Mouse (Mus musculus) embryonic stem cell, embryonic (primary cell): ENCODE data around the gene Prss47.

Experiments used
- CTCF ChIA-PET, 4 experiments: fragments of 300-600 bp in 2 of 4; fragments of 350-600 bp in 2 of 4; sonication (Branson Sonifier 250); formaldehyde crosslinking; loops; one replicate each; lab custom pipeline; 2022; ENCODE audit warnings: inconsistent platforms in 2 of 4; lab: Charles Lee
- POLR2A ChIA-PET, 4 experiments: fragments of 300-600 bp in 2 of 4; fragments of 350-600 bp in 2 of 4; sonication (Branson Sonifier 250); formaldehyde crosslinking; loops; one replicate each; lab custom pipeline; 2022; ENCODE audit warnings: antibody characterized with exemption in 4 of 4, inconsistent platforms in 1 of 4; lab: Charles Lee

Prss47 gene

DNA sequence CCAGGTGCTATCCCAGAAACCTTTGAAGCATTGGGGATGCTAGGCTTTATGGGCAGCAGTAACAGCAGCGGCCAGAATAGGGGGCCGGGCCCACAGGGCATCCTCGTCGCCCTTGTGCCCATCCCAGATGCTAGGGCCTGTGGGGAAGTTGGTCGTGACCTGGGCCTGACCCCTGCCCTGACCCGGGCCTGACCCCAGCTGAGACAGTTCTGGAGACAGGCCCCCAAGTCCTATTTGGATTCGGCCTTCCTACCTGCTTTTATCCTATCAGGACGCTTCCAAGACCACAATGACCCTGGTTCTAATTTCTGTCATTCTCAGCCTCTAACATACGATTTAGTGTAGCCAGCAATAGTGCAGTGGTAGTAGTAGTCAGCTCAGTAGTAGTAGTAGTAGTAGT, at the start of gene Prss47:
Gene Prss47 (minus strand): TSS at position 101 of the 400 bp plus-strand sequence.
- POLR2A ChIA-PET, result interaction anchor here in 2 of 4 experiments (0.6 to 1.4 kb wide), 2 partner anchors 10 to 216 kb away, joined by 3 to 5 read pairs; no protein-coding TSS in a partner anchor
- CTCF ChIA-PET, result no interaction called here

DNA sequence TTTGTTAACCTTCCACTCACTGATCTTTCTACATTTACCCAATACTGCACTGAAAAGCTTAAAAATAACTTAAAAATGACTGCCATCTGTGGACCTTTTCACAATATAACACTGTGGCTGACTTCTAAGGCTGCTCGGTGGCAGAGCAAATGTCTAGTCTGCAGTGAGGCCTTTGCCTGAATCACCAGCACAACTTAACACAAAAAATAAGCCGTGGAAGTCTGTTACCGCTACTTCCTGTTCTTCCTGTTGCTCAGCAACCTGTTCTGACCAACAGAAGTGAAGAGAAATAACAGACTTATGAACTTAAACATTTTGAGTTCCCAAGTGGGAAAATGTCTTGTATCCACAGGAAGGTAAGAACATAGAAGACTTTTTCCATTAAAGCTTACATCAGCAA, 48.7 kb upstream of the Prss47 start:
- ChIA-PET CTCF (no interaction called here), POLR2A (interaction anchor here (0.6 to 5.9 kb wide), 6 partner anchors 11 to 75 kb away, joined by 3 to 40 read pairs (median 4); partner anchors contain the start of gene Mfsd14b (in 4 of the 4))

DNA sequence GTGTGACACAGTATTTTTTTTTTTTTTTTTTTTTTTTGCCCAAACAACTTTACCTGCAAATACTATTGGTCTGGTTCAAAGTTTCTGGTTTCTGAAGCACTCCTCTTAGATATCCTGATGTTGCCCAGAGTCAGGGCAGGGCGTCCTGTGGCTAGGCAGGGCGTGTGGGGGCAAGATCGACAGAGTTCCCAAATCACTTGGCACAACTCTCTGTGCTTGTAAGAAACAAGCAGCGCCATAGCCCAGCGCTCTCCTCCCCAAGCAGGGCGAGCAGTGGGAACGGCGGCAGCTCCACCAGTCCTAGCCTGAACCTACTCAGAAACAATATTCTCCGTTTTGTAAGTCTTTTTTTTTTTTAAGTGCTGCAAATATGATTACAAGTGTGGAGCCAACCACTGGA, 48.1 kb upstream of the Prss47 start:
- ChIA-PET POLR2A (interaction anchor here in 2 of 4 experiments (0.8 to 5.9 kb wide), 5 partner anchors 10 to 76 kb away, joined by 3 to 40 read pairs (median 3); partner anchors contain the start of gene Mfsd14b (in 1 of the 2)), CTCF (no interaction called here)

DNA sequence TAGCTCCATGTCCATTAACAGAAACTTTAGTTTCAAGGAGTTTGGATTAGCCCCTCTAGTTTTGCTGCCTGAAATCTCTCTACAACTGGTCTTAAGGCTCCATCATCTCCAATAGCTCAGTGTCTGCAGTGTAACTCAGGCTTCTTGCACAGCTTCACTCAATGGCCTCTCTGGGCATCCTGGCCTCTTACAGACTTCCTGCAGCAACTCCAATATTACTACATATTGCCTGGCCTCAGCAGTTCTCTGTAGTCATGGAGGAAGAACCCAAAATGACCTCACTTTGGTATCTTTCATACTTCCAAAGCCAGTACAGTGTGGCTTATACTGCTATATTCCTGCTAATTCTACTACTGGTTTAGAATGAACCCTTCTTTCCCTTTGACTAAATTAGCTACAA, 44.5 kb upstream of the Prss47 start:
- POLR2A ChIA-PET, result interaction anchor here in 2 of 4 experiments (0.6 to 1.7 kb wide), 3 partner anchors 15 to 23 kb away, joined by 3 to 8 read pairs (median 3); partner anchors contain the start of gene Mfsd14b (in 1 of the 2)
- CTCF ChIA-PET, result no interaction called here

DNA sequence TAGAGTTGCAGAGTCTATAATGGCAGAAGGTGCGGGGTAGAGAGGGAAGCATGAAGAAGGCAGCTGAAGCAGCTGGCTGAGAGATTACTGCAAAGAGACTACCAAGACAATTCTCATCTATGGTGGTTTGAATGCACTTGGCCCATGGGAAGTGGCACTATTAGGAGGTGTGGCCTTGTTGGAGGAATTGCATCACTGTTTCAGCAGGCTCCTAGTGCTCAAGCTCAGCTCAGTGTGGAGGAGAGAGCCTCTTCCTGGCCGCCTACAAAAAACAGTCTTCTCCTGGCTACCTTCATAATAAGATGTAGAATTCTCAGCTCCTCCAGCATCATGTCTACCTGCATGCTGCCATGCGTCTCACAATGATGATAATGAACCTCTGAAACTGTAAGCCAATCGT, 43.4 kb upstream of the Prss47 start:
- ChIA-PET POLR2A (interaction anchor here in 1 of 4 experiments (0.5 to 1.7 kb wide), 3 partner anchors 8 to 81 kb away, joined by 4 to 8 read pairs (median 4); no protein-coding TSS in a partner anchor), CTCF (no interaction called here)

DNA sequence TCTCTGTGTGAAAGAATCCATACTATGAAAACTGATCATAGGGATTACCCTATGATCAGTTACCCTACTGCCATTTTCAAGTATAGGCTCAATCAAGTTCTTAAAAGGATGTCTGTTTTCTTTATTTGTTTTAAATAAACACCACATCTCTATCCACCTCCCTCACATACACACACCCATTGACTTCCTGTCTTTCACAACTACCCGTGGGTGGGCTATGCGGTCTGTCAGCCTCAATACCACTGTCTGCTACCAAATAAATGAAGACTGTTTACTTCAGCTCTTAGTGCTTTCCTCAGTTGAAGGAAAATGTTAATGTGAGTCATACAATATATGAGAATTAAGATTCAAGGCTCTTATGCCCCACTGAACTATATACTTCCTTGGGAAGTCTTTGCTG, 17.4 kb upstream of the Prss47 start:
- ChIA-PET POLR2A (interaction anchor here in 1 of 4 experiments (0.9 kb wide), 1 partner anchor 9 kb away, joined by 3 read pairs; no protein-coding TSS in a partner anchor), CTCF (no interaction called here)

DNA sequence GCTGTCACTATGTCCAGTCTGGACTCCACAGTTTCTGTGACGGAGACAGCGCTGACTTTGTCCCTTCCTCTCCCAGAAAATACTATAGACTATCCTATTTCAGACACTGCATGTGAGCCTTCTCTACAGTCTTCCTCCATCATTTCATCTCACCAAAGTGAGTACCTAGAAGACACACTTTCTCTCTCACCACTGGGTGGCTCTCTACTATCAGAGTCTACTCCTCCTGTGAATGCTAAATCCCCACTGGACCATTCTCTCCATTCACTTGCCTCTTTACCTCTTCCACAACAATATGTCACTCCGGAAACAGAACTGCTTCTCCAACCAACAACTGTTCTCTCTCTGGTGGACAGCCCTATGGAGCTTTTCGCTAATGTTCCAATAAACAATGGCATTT, 17.5 kb downstream of the Prss47 start:
- ChIA-PET POLR2A (no interaction called here), CTCF (no interaction called here)

DNA sequence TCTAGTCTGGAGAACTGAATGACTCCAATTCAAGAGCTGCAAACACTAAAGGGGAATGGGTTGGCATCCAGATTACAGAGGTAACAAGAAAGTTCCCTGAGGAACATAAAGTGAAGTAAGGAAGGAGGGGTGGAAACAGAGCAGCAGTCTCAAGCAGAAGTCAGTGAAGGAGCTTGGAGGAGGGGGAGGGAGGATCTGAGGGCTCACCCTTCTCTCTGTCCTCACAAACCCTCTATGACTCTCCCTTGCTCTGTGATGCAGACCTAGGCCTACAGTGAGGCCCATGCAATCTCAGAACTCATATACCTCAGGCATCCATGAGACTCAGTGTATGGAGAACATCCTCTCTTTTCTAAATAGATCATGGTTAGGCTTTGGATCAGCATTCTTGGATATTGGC, 19.8 kb downstream of the Prss47 start, which contains the start of gene Spata31d1c:
Gene Spata31d1c (plus strand): TSS at position 301 of the 400 bp plus-strand sequence.
- CTCF ChIA-PET, result no interaction called here
- POLR2A ChIA-PET, result no interaction called here

DNA sequence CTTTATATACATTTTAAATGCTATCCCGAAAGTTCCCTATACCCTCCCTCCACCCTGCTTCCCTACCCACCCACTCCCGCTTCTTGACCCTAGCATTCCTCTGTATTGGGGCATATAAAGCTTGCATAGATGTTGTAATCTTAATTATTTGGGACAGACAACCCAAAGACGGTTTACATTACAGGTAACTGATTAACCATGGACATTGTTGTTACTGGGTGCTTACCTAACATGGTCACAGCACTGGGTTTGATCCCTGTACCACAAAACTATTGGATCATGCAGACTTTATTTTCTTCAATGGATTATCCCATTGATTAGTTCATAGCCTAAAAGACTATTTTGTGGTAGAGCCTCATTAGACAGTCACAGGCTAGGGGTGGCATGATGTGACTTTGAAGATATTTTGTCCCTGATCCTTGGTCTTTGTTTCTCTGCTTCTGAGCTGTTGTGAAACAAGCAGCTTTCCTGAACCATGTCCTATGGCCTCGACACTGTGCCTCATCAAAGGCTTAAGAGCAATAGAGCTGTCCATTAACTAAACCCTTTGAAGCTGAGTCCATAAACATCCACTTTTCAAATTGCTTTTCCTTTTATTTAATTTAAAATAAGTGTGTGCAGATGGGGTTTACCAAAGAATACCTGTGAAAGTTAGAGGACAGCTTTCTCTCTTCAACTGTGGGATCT, 41.4 kb downstream of the Prss47 start:
- POLR2A ChIA-PET, result no interaction called here
- CTCF ChIA-PET, result no interaction called here

DNA sequence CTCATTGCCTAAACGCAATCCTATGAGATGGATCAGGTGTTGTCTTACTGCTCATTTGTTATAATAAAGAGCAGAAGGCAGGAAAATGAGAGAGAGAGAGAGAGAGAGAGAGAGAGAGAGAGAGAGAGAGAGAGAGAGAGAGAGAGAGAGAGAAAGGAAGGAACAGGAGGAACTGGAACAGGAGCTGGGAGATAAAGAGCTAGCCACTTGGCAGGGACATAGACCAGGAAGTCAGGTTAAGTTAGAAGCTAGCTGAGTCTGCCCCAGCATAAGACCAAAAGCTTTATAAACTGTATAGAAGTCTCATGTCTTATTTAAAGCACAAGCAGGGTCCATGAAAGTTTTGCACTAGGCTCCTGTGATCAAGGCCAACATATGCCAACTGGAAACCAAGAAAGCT, 44.6 kb downstream of the Prss47 start:
- ChIA-PET CTCF (interaction anchor here in 3 of 4 experiments (0.6 to 1.3 kb wide), 3 partner anchors 99 to 827 kb away, joined by 3 read pairs; no protein-coding TSS in a partner anchor), POLR2A (interaction anchor here in 3 of 4 experiments (0.6 to 1.2 kb wide), 7 partner anchors 28 to 603 kb away, joined by 3 to 6 read pairs (median 3); partner anchors contain the start of gene Mfsd14b (in 1 of the 3))

DNA sequence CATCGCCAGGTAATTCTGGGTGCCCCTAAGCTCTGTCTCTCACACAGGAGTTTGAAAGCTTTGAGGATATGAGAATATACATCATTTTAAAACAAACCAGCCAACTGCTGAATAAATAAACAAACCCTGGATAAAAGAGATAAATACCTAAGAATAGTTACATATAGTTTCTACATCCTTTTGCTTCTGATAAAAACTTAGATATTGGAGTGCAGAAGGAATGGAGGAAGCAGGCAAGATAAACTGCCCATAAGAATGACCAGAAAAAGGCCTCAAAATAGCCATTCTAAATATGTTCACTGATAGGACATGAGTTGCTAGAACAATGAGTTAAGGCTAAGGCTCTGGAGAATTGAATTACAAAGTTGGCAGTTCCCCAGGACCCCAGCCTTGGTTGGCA, 45.8 kb downstream of the Prss47 start:
- CTCF ChIA-PET, result interaction anchor here in 1 of 4 experiments (1.0 kb wide), 1 partner anchor 182 kb away, joined by 3 read pairs; no protein-coding TSS in a partner anchor
- POLR2A ChIA-PET, result interaction anchor here in 2 of 4 experiments (0.7 to 1.4 kb wide), 3 partner anchors 12 to 240 kb away, joined by 3 read pairs; no protein-coding TSS in a partner anchor

DNA sequence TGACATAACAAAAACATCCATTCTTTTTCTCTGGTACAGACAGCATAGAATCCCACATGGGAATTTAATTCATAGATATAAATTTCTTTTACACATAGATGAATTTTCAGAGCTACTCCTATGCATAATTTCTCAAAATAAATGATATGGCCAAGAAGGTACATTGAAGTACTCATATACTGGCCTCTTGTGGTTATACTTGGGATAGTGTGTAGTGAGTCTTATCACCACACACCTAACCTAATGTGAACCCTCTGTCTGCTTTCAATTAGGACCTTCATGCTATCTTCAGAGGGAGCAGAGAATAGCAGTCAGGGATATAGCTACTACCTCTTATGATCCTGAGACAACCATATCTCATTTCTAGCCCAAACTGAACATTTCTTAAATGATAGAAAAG, 47.1 kb downstream of the Prss47 start:
- ChIA-PET POLR2A (interaction anchor here in 1 of 4 experiments (1.3 kb wide), 1 partner anchor 10 kb away, joined by 4 read pairs; no protein-coding TSS in a partner anchor), CTCF (no interaction called here)
